Mouse (Mus musculus): Measurements from ENCODE around the gene Ubxn6. TPM values are rescaled to one million over a fixed set of nuclear protein-coding genes. Genes with fewer than 3 reads are reported as not detected.

The Ubxn6 gene
- polyA plus RNA-seq, 1 experiment from 2014 or later: 33.1 TPM

- no peak for DNase-seq (ENCODE audit: low spot score)
- peaks cover 81% of the 10 kb centered on the region for H3K4me1 ChIP-seq
- 42% methylated on average over 5 of the region's 5 CpGs for WGBS
- H3K36me3 ChIP-seq: peaks cover 36% of the 10 kb centered on the region
- no peak overlapping the region for H3K4me3 ChIP-seq
- peak overlapping the region; percentile 42; the same call in 1 of the 2 replicates for H3K27ac ChIP-seq
- no peaks in the 10 kb centered on the region for H3K27me3 ChIP-seq (ENCODE audit: insufficient read depth, poor library complexity, severe bottlenecking)
- no peaks in the 10 kb centered on the region for H3K9me3 ChIP-seq
Measured at GRCm38 (mm10) chr17:56024931-56025330, 49.9 kb downstream of the Ubxn6 start.

- Histone ChIP-seq H3K4me1 (peaks cover 81% of the 10 kb centered on the region), H3K27ac (peak overlapping the region; percentile 42; the same call in 1 of the 2 replicates), H3K4me3 (no peak overlapping the region), H3K9me3 (no peaks in the 10 kb centered on the region), H3K36me3 (peaks cover 36% of the 10 kb centered on the region), H3K27me3 (ENCODE audit: insufficient read depth, poor library complexity, severe bottlenecking) (no peaks in the 10 kb centered on the region)
- 52% methylated on average over 2 of the region's 2 CpGs for WGBS
- DNase-seq (ENCODE audit: low spot score): no peak
Measured at GRCm38 (mm10) chr17:56024476-56024875, 50.4 kb downstream of the Ubxn6 start.

- Histone ChIP-seq H3K27ac (peak overlapping the region; percentile 43; the same call in 1 of the 2 replicates), H3K4me3 (no peak overlapping the region), H3K27me3 (ENCODE audit: insufficient read depth, poor library complexity, severe bottlenecking) (no peaks in the 10 kb centered on the region), H3K9me3 (no peaks in the 10 kb centered on the region), H3K36me3 (peaks cover 35% of the 10 kb centered on the region), H3K4me1 (peaks cover 82% of the 10 kb centered on the region)
- WGBS: 52% methylated on average over 5 of the region's 5 CpGs
- no peak for DNase-seq (ENCODE audit: low spot score)
Measured at GRCm38 (mm10) chr17:56023386-56023785, 51.4 kb downstream of the Ubxn6 start.

- Histone ChIP-seq H3K4me3 (no peak overlapping the region), H3K9me3 (no peaks in the 10 kb centered on the region), H3K27me3 (ENCODE audit: insufficient read depth, poor library complexity, severe bottlenecking) (no peaks in the 10 kb centered on the region), H3K4me1 (peaks cover 83% of the 10 kb centered on the region), H3K36me3 (peaks cover 37% of the 10 kb centered on the region), H3K27ac (peak overlapping the region; percentile 43; the same call in 1 of the 2 replicates)
- 83% methylated on average over 4 of the region's 4 CpGs for WGBS
- no peak for DNase-seq (ENCODE audit: low spot score)
Measured at GRCm38 (mm10) chr17:56022989-56023290, 51.9 kb downstream of the Ubxn6 start.

GRCm38 (mm10) chr17:56022131-56022988 is 52.5 kb downstream of the Ubxn6 start:
- Histone ChIP-seq H3K4me3 (no peak overlapping the region), H3K9me3 (no peaks in the 10 kb centered on the region), H3K27me3 (ENCODE audit: insufficient read depth, poor library complexity, severe bottlenecking) (no peaks in the 10 kb centered on the region), H3K27ac (0 out of 2 replicates have a peak overlapping the region, but pooled peaks have one; percentile 43), H3K4me1 (peaks cover 77% of the 10 kb centered on the region), H3K36me3 (peaks cover 39% of the 10 kb centered on the region)
- 77% methylated on average over 2 of the region's 2 CpGs for WGBS
- DNase-seq (ENCODE audit: low spot score): no peak

- Histone ChIP-seq H3K9me3 (no peaks in the 10 kb centered on the region), H3K4me1 (peaks cover 67% of the 10 kb centered on the region), H3K27ac (no peak overlapping the region), H3K27me3 (ENCODE audit: insufficient read depth, poor library complexity, severe bottlenecking) (no peaks in the 10 kb centered on the region), H3K4me3 (no peak overlapping the region), H3K36me3 (peaks cover 49% of the 10 kb centered on the region)
- WGBS: 79% methylated on average over 4 of the region's 4 CpGs
- DNase-seq (ENCODE audit: low spot score): no peak
Measured at GRCm38 (mm10) chr17:56021161-56021910, 53.5 kb downstream of the Ubxn6 start.

- peaks cover 59% of the 10 kb centered on the region for H3K4me1 ChIP-seq
- 86% methylated on average over 6 of the region's 6 CpGs for WGBS
- no peak for DNase-seq (ENCODE audit: low spot score)
- no peaks in the 10 kb centered on the region for H3K9me3 ChIP-seq
- H3K27ac ChIP-seq: 0 out of 2 replicates have a peak overlapping the region, but pooled peaks have one; percentile 39
- no peaks in the 10 kb centered on the region for H3K27me3 ChIP-seq (ENCODE audit: insufficient read depth, poor library complexity, severe bottlenecking)
- H3K4me3 ChIP-seq: no peak overlapping the region
- H3K36me3 ChIP-seq: peaks cover 57% of the 10 kb centered on the region
Measured at GRCm38 (mm10) chr17:56020400-56021084, 54.3 kb downstream of the Ubxn6 start.

- Histone ChIP-seq H3K36me3 (peaks cover 71% of the 10 kb centered on the region), H3K27me3 (ENCODE audit: insufficient read depth, poor library complexity, severe bottlenecking) (no peaks in the 10 kb centered on the region), H3K4me3 (no peak overlapping the region), H3K9me3 (no peaks in the 10 kb centered on the region), H3K27ac (no peak overlapping the region), H3K4me1 (peaks cover 40% of the 10 kb centered on the region)
- 73% methylated on average over 20 of the region's 20 CpGs for WGBS
- DNase-seq (ENCODE audit: low spot score): no peak
Measured at GRCm38 (mm10) chr17:56018347-56019131, 56.3 kb downstream of the Ubxn6 start.

- H3K36me3 ChIP-seq: peaks cover 77% of the 10 kb centered on the region
- no peaks in the 10 kb centered on the region for H3K9me3 ChIP-seq
- no peaks in the 10 kb centered on the region for H3K27me3 ChIP-seq (ENCODE audit: insufficient read depth, poor library complexity, severe bottlenecking)
- H3K27ac ChIP-seq: no peak overlapping the region
- DNase-seq (ENCODE audit: low spot score): no peak
- H3K4me1 ChIP-seq: peaks cover 33% of the 10 kb centered on the region
- WGBS: 91% methylated on average over 7 of the region's 7 CpGs
- no peak overlapping the region for H3K4me3 ChIP-seq
Measured at GRCm38 (mm10) chr17:56017848-56018247, 57.0 kb downstream of the Ubxn6 start.

Other genes with a start within 250 kb of the Ubxn6 start
- 5.9 and 6.9 TPM in 2 replicates for gene Zfp119a, start 196.1 kb downstream of the Ubxn6 start, polyA plus RNA-seq (2016; fragmentation: Nextera tagmentation; extraction: Ambion mirVana)
- 8.2 and 11.0 TPM in 2 replicates for gene Zfp959, start 182.9 kb downstream of the Ubxn6 start, polyA plus RNA-seq (2016; fragmentation: Nextera tagmentation; extraction: Ambion mirVana)
- 3.9 TPM in 2 replicates for gene Zfp119b, start 125.5 kb downstream of the Ubxn6 start, polyA plus RNA-seq (2016; fragmentation: Nextera tagmentation; extraction: Ambion mirVana)
- 0.25 and 0.72 TPM in 2 replicates for gene Ebi3, start 122.4 kb downstream of the Ubxn6 start, polyA plus RNA-seq (2016; fragmentation: Nextera tagmentation; extraction: Ambion mirVana)
- gene Yju2, start 115.9 kb downstream of the Ubxn6 start, polyA plus RNA-seq (2016; fragmentation: Nextera tagmentation; extraction: Ambion mirVana): 20.9 and 24.4 TPM in 2 replicates
- gene Shd, start 104.6 kb downstream of the Ubxn6 start, polyA plus RNA-seq (2016; fragmentation: Nextera tagmentation; extraction: Ambion mirVana): 11.3 and 15.2 TPM in 2 replicates
- gene Fsd1, start 88.5 kb downstream of the Ubxn6 start, polyA plus RNA-seq (2016; fragmentation: Nextera tagmentation; extraction: Ambion mirVana): 8.4 and 23.2 TPM in 2 replicates
- 7.7 and 8.0 TPM in 2 replicates for gene Stap2, start 69.4 kb downstream of the Ubxn6 start, polyA plus RNA-seq (2016; fragmentation: Nextera tagmentation; extraction: Ambion mirVana)
- 69.5 and 111 TPM in 2 replicates for gene Mpnd, start 69.3 kb downstream of the Ubxn6 start, polyA plus RNA-seq (2016; fragmentation: Nextera tagmentation; extraction: Ambion mirVana)
- gene Sh3gl1, start 38.4 kb downstream of the Ubxn6 start, polyA plus RNA-seq (2016; fragmentation: Nextera tagmentation; extraction: Ambion mirVana): 117 and 155 TPM in 2 replicates
- gene Chaf1a, start 34.6 kb downstream of the Ubxn6 start, polyA plus RNA-seq (2016; fragmentation: Nextera tagmentation; extraction: Ambion mirVana): 24.0 and 30.0 TPM in 2 replicates
- gene Hdgfl2, start 4.6 kb upstream of the Ubxn6 start, polyA plus RNA-seq (2016; fragmentation: Nextera tagmentation; extraction: Ambion mirVana): 121 and 139 TPM in 2 replicates
- 0.05 and 0.08 TPM in 2 replicates for gene Plin4, start 34.8 kb upstream of the Ubxn6 start, polyA plus RNA-seq (2016; fragmentation: Nextera tagmentation; extraction: Ambion mirVana)
- 0.18 and 0.46 TPM in 2 replicates for gene Plin5, start 42.6 kb upstream of the Ubxn6 start, polyA plus RNA-seq (2016; fragmentation: Nextera tagmentation; extraction: Ambion mirVana)
- not detected in 2 replicates for gene Lrg1, start 47.0 kb upstream of the Ubxn6 start, polyA plus RNA-seq (2016; fragmentation: Nextera tagmentation; extraction: Ambion mirVana)
- 0.36 and 1.0 TPM in 2 replicates for gene Sema6b, start 65.3 kb upstream of the Ubxn6 start, polyA plus RNA-seq (2016; fragmentation: Nextera tagmentation; extraction: Ambion mirVana)
- gene Tnfaip8l1, start 87.4 kb upstream of the Ubxn6 start, polyA plus RNA-seq (2016; fragmentation: Nextera tagmentation; extraction: Ambion mirVana): 5.5 and 6.0 TPM in 2 replicates
- gene Mydgf, start 108.9 kb upstream of the Ubxn6 start, polyA plus RNA-seq (2016; fragmentation: Nextera tagmentation; extraction: Ambion mirVana): 94.2 and 106 TPM in 2 replicates
- 31.0 and 34.3 TPM in 2 replicates for gene Dpp9, start 143.9 kb upstream of the Ubxn6 start, polyA plus RNA-seq (2016; fragmentation: Nextera tagmentation; extraction: Ambion mirVana)
- gene Fem1a, start 181.8 kb upstream of the Ubxn6 start, polyA plus RNA-seq (2016; fragmentation: Nextera tagmentation; extraction: Ambion mirVana): 15.0 and 20.3 TPM in 2 replicates
- gene Ticam1, start 201.8 kb upstream of the Ubxn6 start, polyA plus RNA-seq (2016; fragmentation: Nextera tagmentation; extraction: Ambion mirVana): 6.8 and 9.5 TPM in 2 replicates
- 81.7 and 93.2 TPM in 2 replicates for gene Plin3, start 217.8 kb upstream of the Ubxn6 start, polyA plus RNA-seq (2016; fragmentation: Nextera tagmentation; extraction: Ambion mirVana)
- gene Arrdc5, start 225.3 kb upstream of the Ubxn6 start, polyA plus RNA-seq (2016; fragmentation: Nextera tagmentation; extraction: Ambion mirVana): not detected in 2 replicates
- gene Uhrf1, start 228.3 kb upstream of the Ubxn6 start, polyA plus RNA-seq (2016; fragmentation: Nextera tagmentation; extraction: Ambion mirVana): 136 and 163 TPM in 2 replicates

All from heart, embryonic 10.5 days (tissue).